Mouse (Mus musculus) stomach, postnatal 0 days (tissue): Measurements from ENCODE around the gene Boc.

Source experiments
- CTCF ChIP-seq: IDR thresholded peaks from 2 replicates; pipeline ENCODE4 v1.5.1; 2016; ENCODE audit warnings: antibody characterized with exemption, low read depth, mild to moderate bottlenecking, moderate library complexity
- EP300 ChIP-seq: optimal IDR thresholded peaks from 2 replicates; pipeline ENCODE3; 2016; ENCODE audit warnings: antibody characterized with exemption

- TF ChIP-seq CTCF (no peak), EP300 (no peak)
These were observed 53.5 kb downstream of the Boc start for GRCm38 (mm10) chr16:44505243-44505642.
